Mouse (Mus musculus): ENCODE results near the gene Tmem63b.

- TF ChIP-seq CTCF (IDR thresholded peaks at IDR 0.05) (no peak), EP300 (IDR thresholded peaks at IDR 0.05) (no peak)
These were observed 23.7 kb upstream of the Tmem63b start for GRCm38 (mm10) chr17:45710407-45710806.

Measured in lung, postnatal 0 days (tissue).